Mouse (Mus musculus) retina, postnatal 7 days (tissue): ENCODE results near the gene Rbms1.

Experiments used
- DNase-seq: peaks from one replicate; pipeline ENCODE4 v3.0.0-alpha.2; 2012; ENCODE audit warnings: low read depth, low spot score

Gene Rbms1

DNA sequence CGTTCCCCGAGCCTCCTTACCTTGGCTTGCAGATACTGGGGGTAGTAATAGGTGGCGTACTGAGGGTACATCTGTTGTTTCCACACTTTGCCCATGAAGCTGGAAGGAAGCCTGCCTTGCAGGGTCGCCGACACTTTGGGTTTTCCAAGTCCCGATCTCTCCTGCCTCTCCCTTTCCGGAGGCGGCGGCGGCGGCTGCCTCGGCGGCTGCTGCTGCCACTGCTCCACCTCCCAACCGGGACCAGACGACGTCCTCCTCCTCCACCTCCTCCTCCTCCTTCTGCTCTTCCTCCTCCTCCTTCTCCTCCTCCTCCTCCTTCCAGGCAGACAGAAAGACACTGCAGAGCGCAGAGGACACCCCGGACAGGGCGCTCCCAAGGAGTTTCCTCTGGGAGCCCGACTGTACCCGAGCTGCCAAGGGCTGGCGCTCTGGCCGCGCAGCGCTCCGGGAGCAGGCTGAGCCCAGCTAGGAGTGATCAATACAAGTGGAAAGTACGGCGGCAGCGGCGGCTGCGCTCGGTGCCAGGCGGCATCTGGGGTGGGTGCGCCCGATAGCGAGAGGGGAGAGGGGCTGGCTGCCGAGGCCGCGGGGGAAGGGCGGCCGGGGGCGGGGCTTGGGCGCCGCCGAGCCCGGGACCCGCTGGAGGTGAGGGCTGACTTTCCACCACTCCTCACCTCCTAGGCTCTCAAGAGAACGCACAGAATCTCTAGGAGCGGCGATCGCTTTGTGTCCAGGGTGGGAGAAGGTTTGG is at the start of gene Rbms1:
Rbms1 (minus strand) TSS at position 522 of the 751 bp plus-strand sequence.
- DNase-seq = peak; percentile 16

DNA sequence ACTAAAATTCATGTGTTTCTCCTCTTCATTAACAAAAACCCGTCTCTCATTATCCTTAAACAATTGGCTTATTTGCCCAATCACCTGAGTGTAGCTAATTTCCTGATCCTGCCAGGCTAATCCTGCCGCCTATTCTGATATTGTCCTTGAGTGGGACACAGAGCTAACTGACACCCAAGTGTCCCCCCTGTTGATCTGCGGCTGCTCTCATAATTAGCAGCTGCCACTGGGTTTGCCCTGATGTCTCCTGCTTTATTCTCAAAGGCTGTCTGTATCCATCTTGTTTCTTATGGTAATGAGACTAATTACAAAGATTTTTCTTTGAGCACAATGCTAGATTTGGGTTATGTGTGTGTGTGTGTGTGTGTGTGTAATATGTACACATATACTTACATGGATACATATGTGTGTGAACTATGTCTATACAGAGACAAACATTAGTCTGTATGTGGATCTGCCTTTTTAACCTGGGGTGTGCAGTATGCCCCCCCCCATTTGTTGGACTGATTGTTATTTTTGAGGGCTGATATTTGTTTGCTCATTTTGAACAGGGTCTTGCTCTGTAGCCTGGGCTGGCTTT is 49.3 kb upstream of the Rbms1 start:
- no peak for DNase-seq

DNA sequence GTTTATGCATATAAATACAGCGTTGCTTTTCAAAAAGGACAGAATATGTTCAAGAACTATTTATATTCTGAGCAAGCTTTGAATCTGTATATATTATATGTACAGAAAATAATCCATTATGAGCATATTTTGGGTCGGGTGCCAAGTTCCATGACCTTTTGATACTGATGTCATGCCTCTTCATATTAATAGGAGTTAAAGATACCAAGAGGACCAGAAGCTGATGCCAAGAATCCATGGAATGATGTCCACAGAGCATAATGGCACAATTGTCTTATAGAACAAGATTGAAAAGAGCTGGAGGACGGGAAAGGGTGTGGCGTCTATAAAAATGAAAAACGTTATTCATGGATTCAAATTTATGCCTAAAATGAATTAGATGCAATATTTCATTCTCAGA is 23.3 kb upstream of the Rbms1 start:
- DNase-seq = no peak

DNA sequence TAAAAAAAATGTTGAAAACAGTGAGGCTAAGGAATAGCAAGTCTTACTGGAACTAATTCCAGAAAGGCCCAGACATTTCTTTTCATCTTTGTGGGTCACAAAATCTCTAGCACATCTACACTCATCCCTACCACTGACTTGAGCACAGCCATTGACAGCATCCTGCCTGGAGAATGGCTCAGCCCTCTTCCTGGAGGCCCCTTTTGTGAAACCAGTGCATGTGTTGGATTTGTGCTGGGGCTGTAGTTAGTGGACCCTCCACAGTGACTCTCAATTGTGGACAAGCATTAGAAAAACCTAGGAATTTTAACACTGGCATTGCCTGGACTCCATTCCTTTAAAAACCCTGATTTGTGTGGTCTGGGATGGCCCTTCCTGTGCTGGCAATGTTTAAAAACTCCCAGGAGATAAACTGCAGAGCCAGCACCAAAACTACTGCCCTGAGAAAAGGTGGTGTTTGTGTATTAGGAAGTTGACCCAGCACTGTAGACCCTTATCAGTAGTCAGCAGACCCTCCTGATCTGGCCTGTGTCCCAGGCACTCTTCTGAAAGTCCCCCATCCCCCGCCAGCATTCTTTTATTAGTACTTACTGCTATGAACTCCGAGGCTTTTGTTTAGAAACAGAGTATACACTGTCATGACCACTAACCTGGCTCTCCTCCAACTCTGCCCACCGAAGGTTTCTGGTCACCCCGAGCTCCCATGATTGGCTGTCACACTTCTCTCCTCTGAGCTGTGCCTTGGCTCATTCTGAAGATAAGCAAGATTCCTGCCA is 15.7 kb upstream of the Rbms1 start:
- DNase-seq = no peak

DNA sequence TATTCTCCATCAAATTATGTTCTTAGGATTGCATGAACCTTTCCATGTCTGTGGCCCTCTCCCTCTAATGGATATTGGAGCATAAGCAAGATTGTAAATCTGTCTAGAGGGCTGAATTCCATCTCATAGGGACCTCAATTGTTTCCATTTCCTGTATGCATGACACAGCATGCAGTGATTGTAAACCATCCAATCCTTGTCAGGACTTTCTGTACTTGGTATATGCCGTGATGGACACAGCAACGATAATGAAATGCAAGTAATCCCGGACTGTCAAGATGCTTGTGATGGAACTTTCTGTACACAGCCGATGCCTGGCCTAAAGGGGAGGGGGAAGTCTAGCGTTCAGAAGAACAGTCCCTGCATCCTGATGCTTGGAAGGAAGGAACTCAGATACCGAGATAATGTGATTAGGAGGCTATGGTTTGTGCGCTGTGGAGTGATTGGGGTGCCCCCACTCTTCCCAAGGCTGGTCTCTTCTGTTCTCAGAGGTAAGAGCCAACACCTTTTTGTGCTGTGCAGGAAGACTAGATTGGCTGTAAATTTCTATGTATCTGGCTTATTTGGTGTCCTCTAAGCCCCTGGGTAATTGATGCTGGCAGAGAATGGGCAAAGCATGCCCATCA is 9.3 kb upstream of the Rbms1 start:
- DNase-seq = no peak

DNA sequence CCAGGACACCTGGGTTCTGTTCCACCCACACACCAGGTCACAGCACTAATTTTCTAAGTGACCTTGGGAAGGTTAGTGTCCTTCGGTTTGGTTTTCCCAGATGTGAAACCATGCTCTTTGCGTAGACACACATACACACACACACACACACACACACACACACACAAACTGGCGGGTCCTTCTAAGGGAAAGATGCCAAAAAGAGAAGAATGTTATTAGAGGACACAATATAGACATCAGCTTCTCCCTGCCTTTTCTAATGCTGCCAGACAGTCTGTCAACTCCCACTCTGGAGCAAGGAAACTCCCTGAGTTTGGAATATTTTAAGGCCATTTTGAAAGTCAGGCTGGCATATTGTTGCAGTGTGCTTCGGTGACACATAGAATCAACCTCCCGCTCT is 624 bp upstream of the Rbms1 start:
- no peak for DNase-seq

DNA sequence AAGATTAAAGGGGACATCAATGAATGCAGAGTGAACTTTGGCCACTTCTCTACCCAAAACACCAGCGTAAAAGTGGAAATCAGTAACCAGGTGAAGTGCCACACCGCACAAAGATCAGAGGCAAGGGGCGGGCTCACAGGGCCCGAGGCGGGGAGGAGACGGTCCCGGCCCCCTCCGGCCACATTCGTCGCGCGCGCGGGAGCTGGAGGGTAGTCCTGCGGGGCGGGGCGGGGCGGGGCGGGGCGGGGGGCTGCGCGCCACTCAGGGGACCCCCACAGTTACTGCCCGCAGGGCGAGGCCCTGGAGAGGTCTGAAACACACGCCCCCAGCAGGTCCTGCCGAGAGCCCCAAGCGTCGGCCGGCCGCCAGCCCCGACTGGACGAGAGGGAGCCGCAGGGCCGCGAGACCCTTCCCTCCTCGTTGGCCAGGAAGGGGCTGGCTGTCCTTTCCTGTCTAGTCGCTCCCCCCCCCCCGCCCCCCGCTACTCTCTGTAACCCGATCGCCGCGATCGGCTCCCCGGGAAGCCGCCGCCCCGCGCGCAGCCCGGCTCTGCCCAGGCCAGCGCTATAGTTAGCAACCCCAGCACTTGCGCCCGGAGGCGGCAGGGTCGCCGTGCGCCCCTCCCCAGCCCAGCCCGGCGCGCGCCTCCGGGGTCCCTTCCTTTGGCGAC is 856 bp downstream of the Rbms1 start:
- no peak for DNase-seq

DNA sequence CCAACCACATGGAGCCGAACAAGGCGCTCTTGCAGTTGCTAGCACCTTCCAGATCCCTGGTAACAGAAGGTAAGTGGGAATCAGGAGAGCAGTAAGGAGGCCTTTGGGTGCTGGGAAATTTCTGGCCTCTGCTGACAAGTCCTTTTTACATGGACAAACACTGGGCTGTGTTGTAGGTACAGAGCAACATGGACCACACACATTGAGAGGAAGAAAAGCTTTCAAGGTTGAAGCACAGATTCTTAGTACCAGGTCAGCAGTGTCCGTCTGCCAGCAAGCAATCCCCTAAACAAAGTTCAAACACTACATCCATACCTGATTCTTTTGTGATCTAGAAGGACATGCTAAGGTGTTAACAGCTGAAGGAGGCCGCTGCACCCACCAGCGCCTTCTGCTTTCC is 1.7 kb downstream of the Rbms1 start:
- DNase-seq = no peak

DNA sequence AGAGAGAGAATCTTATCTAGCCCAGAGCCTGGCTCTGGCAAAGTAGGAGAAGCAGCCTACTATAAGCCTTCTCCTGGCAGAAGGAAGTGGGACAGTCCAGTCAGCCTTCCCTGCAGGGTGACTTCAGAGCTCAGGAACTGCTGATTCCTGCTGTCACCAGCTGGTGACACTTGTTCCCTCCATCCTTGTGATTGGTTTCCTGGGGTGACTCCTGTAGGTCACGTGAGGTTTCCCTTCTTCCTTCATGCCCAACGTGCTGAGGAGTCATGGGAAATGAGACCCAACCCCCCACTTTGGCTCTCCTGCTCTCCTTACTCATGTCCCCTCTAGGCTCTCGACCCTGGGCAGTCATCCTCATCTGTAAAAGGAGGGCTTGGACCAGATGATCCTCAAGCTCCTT is 14.8 kb downstream of the Rbms1 start:
- DNase-seq = no peak

DNA sequence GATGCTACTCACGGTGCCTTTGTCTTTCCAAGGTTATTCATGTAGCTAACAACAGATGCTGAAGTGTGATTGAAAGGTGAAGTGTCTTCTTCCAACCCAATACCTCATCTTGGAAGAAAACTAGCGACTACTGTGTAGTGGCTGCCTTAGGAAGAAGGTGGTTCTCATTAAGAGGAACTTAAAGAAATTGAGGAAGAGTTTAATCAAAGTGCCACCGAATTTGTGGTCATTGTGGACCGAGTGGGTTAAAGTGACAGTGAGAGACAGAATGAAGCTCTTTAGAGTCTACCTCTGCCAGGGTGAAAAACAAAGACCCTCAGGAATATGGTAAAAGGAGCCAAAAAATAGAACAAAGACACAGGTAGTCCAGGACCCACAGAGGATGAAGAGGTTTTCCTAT is 15.2 kb downstream of the Rbms1 start:
- no peak for DNase-seq

DNA sequence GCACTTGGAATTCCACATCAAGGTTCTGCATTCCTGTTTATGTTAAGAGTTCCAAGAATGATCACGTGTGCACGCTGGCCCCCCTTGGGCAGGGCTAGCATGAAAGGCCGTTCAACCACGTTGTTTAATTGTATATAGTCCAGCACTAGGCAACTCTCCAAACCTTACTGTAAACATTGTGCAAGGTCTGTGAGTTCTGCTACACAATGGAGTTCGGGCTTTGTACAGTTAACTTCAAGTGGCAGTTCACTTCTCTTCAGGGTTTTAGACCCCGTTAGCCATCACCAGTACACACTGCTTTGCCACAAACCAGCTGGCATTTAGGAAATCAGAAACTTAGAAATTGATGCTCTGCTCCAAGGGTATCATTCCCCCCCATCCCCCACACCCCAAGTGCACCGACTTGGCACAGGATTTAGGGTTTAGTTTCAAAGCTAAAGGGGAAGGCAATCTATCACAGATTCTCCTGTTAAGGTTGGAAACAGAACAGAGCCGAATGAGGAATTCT is 22.5 kb downstream of the Rbms1 start:
- DNase-seq = no peak

DNA sequence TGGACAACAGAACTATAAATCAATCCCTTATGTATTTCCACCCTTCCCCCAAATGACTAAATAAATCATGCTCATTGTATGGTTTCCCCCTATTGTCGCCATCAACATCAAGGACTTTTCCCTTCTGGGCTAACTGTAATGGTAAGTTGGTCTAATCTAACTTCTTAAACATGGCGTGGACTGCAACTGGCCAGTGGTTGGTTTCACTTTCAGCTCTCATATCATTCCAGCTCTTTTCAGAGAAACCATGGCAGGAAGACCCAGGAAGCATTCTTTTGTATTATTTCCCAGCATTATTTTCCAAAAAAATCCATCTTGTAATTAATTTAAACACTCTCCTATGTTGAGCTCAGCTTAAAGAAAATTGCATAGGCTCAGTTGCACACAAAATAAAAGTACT is 23.0 kb downstream of the Rbms1 start:
- no peak for DNase-seq

DNA sequence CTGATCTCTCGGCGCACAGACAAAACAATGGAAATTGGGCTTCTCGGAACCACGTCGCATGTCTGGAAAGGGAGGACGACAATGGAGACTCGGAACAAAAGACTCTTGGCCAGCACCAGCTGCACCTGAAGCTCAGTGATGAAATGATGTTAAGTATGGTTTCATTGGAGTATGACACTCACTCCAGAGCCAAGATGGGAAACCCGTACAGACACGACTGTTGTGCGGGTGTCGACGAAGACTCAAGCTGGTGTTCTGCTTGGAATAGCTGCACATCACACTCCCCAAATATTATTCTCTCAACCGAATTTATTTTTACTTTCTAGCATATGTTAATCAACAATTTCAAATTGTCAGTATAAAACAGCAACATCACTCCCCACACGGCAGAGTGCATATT is 26.1 kb downstream of the Rbms1 start:
- DNase-seq = no peak

DNA sequence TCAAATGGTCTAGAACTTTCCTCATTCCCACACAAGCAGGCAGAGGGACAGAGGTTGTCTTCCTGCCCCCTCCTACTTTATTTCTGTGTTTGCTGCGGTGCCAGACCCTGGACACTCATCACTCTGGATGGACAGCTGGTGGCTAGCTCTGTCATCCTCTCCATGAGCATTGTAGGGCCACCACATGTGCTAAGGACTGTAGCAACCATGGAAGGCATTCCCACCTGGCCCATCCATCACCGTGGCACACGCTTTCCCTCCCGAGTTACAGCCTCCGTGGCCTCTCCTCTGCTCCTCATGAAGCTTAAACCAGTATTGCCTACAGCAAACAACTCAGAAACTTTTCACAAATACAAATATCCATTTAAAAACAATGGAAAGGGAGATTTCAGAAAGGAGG is 34.0 kb downstream of the Rbms1 start:
- DNase-seq = no peak

DNA sequence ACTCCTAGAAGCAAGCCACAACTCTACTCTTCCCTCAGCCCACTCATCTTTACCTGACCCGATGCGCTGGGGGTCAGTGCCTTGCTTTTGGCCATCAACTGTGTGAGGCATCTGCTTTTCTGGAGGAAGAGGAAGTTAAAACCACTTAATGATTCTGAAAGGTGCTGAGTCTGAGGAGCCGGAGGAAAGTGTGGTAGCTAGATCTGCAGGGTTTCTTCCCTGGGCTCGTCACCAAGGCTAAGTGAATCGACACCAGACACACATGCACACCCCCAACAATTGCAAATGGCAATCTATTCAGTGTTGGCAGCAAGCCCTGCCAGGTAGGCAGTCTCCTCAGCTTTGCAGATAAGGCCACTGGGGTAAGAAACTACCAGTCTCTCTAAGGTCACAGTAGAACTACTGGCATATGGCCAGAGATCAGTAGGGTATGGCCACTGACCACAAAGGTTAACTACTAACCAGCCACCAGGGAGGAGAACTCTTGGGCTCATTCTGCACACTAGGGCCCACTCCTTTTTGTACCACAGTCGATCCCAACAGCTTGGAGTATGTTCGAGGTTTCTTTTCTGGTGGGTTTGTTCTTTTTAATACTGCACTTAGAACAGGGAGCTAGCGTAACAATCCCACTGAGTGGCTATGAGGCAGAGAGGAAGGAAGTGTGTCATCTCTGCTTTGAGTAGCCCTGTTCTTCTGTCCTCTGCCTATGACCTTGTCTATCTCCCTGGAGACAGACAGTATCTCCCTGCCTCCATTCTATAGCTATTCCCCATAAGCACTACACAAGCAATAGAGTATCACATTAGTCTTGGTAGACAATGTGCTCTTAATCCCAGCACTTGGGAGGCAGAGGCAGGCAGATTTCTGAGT is 34.9 kb downstream of the Rbms1 start:
- no peak for DNase-seq

DNA sequence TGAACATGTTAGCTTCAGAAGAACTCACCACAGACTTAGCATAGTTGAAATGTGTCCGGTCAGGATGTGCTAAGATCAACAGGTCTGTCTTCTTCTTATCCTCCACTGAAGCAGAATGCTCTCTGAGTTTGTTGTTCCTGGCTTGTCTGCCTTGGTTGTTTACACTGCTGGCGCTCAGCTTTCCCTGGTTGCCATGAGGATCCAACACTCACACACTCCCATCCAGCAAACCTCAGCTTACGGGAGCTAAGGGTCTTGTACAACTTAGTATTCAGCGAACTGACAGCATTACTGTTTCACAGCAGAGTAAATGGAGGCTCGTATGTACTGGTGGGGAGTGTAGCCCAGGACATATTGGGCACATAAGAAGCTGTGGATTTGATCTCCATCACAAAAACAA is 37.9 kb downstream of the Rbms1 start:
- no peak for DNase-seq

DNA sequence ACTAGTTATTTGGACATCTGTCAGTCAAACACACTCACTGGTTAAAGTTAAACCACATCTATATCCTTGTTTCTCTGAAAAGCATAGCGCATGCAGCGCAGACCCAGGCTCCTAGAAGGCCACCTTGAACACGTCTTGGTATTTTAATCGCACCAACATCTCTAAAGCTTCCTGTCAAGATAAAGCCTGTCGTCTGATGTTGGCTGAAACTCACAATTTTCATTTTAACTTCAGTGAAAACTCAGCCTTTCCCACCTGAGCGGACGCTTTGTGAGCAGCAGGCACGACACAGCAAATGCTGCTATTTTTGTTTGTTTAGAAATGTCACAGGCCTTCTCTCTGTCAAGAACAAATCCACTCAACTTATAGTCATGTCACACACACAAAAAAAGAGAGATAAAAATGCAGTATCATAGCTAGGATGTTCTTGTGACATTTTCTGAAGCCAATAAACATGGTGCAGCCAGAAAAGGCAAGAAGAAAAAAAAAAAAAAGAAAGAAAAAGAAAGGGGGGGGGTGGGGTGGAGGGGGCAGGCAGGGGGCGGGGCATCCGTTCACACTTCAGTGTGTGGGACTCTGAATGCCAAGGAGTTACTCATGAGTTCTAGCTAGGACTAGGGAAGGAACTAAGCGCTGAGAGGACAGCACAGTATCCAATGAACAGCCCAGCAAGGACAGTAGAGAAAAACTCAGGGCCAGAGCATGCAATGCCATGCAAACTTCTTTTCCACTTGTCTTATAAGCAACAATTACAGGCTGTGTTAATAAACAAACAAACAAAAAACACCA is 39.0 kb downstream of the Rbms1 start:
- DNase-seq = no peak

DNA sequence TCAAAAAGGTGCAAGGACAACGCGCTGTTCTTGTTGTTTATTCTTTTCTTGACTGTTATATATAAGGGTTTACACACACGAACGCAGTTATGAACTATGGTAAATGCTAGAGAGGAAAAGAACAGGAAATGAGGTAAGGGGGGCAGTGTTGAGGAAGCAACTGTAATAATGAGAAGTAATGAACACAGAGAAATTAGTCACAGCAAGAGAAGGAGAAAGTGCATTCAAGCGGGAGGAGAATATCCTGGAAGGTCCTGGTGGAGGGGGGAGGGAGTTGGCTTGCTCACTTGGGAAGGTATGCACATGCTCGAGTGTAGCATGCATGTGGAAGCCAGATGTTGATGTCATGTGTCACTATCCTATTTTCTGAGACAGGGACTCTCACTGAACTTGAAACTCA is 39.9 kb downstream of the Rbms1 start:
- DNase-seq = no peak

DNA sequence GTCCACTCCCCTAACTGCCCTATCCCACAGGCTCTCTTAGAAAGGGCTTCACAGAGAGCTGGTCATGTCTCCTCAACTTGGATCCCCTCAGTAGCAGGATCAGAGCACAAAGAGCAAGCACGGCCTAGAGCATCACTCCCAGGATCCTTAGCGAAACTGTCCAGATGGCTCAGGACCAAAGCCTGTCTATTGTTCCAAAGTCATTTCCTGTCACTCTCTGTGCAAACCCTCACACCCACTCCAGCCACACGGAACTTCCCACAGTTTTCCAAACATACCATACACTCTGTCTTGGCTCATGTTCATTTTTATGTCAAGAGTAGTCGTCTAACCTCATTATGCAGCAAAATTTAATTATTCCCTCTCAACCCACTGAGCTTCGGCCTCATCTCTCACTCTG is 40.6 kb downstream of the Rbms1 start:
- no peak for DNase-seq

DNA sequence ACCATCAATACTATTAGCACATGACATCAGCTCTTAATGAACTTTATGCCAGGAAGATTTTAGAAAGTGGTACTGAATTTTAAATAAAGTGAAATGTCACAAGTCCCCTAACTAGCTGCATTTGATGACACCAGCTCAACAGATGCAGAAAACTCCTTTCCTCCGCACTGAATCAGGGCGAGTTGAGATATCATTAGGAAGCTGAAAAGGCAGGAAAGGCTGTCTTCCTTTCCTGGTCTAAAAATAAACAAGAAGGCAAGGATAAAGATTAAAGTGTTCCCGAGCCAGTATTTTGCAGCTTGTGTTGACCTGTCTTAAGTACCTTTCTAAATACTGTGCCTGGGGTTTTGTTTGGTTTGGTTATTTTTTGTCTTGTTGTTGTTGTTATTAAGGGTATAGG is 42.9 kb downstream of the Rbms1 start:
- DNase-seq = no peak
